Mouse (Mus musculus): ENCODE data around the gene Nkain1. TPM values are rescaled to one million over a fixed set of nuclear protein-coding genes. Genes with fewer than 3 reads are reported as not detected.

Gene Nkain1
- polyA plus RNA-seq, 1 experiment from 2014 or later, result 2.6 TPM

DNA sequence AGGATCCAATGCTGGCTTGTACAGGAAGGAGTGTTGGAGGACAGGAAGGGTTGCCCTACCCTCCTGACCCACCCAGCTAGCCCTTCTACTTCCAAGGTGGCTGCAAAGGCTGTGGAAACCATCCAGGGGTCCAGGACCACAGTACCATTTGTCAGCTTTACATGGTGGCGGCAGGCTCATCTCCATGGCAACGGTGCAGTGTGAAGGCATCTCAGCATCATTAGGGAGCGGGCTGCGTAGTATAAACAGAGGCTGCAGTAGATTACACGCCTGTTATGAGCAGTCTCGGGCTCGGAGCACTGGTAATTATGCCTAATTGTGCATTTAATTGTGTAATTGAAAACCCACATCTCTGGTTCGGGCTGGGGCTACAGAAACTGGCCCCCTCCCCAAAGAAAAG is 10.2 kb downstream of the Nkain1 start:
- H3K27ac ChIP-seq, result no peak overlapping the region
- H3K36me3 ChIP-seq, result peaks cover 4% of the 10 kb centered on the region
- H3K4me2 ChIP-seq (replicated peaks), result no peak overlapping the region
- ATAC-seq (ENCODE audit: low FRiP score, low read depth), result no peak
- H3K9me3 ChIP-seq, result 0 out of 2 replicates have a peak, but pooled peaks cover 4% of the 10 kb centered on the region
- H3K4me1 ChIP-seq, result peaks cover 27% of the 10 kb centered on the region
- no peak overlapping the region for H3K4me3 ChIP-seq
- no peaks in the 10 kb centered on the region for H3K27me3 ChIP-seq
- H3K9ac ChIP-seq, result no peak overlapping the region
- WGBS, result 29% methylated on average over 8 of the region's 8 CpGs

GRCm38 (mm10) chr4:130563260-130563756 is 10.7 kb downstream of the Nkain1 start:
- WGBS, result 92% methylated on average over 9 of the region's 9 CpGs
- no peak for ATAC-seq (ENCODE audit: low FRiP score, low read depth)
- Histone ChIP-seq H3K9ac (no peak overlapping the region), H3K27ac (no peak overlapping the region), H3K36me3 (peaks cover 4% of the 10 kb centered on the region), H3K4me1 (peaks cover 22% of the 10 kb centered on the region), H3K4me2 (replicated peaks) (no peak overlapping the region), H3K4me3 (no peak overlapping the region), H3K9me3 (0 out of 2 replicates have a peak, but pooled peaks cover 4% of the 10 kb centered on the region), H3K27me3 (no peaks in the 10 kb centered on the region)

GRCm38 (mm10) chr4:130560576-130561310 is 13.2 kb downstream of the Nkain1 start:
- Histone ChIP-seq H3K9me3 (no peaks in the 10 kb centered on the region), H3K36me3 (peaks cover 4% of the 10 kb centered on the region), H3K4me1 (peaks cover 17% of the 10 kb centered on the region), H3K27me3 (no peaks in the 10 kb centered on the region), H3K4me2 (replicated peaks) (no peak overlapping the region), H3K27ac (0 out of 2 replicates have a peak overlapping the region, but pooled peaks have one; percentile 10), H3K9ac (no peak overlapping the region; the same call in 1 of the 2 replicates), H3K4me3 (no peak overlapping the region)
- no peak for ATAC-seq (ENCODE audit: low FRiP score, low read depth)
- WGBS, result 40% methylated on average over 11 of the region's 11 CpGs

GRCm38 (mm10) chr4:130559220-130559619 is 14.8 kb downstream of the Nkain1 start:
- WGBS, result 76% methylated on average over 3 of the region's 3 CpGs

DNA sequence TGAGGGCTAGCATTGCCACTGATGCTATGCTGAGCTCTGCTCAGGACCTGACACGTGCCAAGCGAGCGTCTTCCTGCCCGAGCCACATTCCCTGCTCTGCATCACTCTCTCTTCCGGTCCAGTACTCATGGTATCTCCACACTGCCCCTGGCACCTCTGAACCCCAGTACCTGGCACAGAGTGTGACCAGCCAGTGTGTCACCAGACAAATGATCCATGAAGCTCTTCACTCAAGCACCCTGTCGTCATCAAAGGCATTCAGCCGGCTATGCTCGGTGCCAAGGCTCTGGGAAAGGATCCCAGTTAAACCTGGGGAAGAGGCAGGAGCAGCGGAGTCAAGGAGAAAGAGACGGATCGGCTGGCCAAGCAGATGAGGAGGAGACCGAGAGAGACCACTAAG is 16.1 kb downstream of the Nkain1 start:
- no peak for ATAC-seq (ENCODE audit: low FRiP score, low read depth)
- Histone ChIP-seq H3K9me3 (no peaks in the 10 kb centered on the region), H3K27ac (no peak overlapping the region), H3K27me3 (no peaks in the 10 kb centered on the region), H3K36me3 (peaks cover 4% of the 10 kb centered on the region), H3K4me3 (no peak overlapping the region), H3K4me2 (replicated peaks) (no peak overlapping the region), H3K4me1 (peaks cover 21% of the 10 kb centered on the region), H3K9ac (no peak overlapping the region)
- 87% methylated on average over 12 of the region's 12 CpGs for WGBS

More at GRCm38 (mm10) chr4:130559220-130559619, 14.8 kb downstream of the Nkain1 start:
- Histone ChIP-seq H3K4me1 (peaks cover 17% of the 10 kb centered on the region), H3K36me3 (peaks cover 4% of the 10 kb centered on the region), H3K27me3 (no peaks in the 10 kb centered on the region), H3K9ac (no peak overlapping the region), H3K9me3 (no peaks in the 10 kb centered on the region), H3K27ac (no peak overlapping the region), H3K4me2 (replicated peaks) (no peak overlapping the region), H3K4me3 (no peak overlapping the region)
- ATAC-seq (ENCODE audit: low FRiP score, low read depth), result no peak

DNA sequence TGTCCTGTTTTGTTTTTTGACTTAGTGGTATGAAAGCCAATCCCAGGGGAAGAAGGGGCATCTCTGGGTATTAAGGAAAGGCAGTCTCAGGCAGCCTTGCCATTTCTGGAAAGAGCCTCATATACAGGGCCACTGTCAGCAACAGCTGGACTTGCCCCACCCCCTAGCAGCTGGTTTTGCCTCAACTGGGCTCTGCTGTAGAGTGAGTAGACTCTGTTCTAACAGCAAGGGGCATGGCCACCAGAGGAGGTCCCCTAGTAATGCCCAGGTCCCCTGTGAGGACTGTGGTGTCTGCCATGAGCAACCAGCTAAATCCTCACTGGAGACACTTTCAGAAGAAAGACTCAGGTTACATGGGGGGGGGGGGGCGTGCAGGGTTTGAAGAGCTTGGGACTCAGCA is 17.0 kb downstream of the Nkain1 start:
- 58% methylated on average over 1 of the region's 1 CpGs for WGBS
- Histone ChIP-seq H3K9me3 (no peaks in the 10 kb centered on the region), H3K36me3 (peaks cover 4% of the 10 kb centered on the region), H3K4me2 (replicated peaks) (no peak overlapping the region), H3K27ac (no peak overlapping the region), H3K4me3 (no peak overlapping the region), H3K9ac (no peak overlapping the region), H3K4me1 (peaks cover 29% of the 10 kb centered on the region), H3K27me3 (no peaks in the 10 kb centered on the region)
- no peak for ATAC-seq (ENCODE audit: low FRiP score, low read depth)

DNA sequence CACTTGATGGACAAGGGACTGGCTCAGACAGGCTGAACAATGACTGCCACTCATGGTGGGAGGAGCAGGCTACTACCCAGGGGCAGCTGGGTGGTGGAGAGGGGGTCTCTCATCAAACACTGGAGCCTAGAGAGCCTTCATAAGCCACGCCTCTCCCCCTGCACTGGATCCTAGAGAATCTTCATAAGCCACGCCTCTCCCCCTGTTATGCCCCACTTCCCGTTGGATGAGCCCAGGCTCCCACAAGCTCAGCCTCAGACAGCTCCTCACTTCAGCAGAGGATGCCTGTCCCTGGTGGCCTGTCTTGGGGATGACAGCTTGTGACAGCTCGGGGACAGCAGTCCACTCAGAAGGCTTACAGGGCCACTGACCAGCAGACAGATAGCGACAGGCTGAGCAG is 17.7 kb downstream of the Nkain1 start:
- peaks cover 24% of the 10 kb centered on the region for H3K4me1 ChIP-seq
- no peaks in the 10 kb centered on the region for H3K9me3 ChIP-seq
- H3K9ac ChIP-seq, result no peak overlapping the region
- H3K27me3 ChIP-seq, result no peaks in the 10 kb centered on the region
- H3K27ac ChIP-seq, result no peak overlapping the region
- ATAC-seq (ENCODE audit: low FRiP score, low read depth), result 0 out of 2 replicates have a peak, but pooled peaks have one; percentile 15
- no peak overlapping the region for H3K4me3 ChIP-seq
- peaks cover 4% of the 10 kb centered on the region for H3K36me3 ChIP-seq
- no peak overlapping the region for H3K4me2 ChIP-seq (replicated peaks)
- WGBS, result 52% methylated on average over 5 of the region's 5 CpGs

GRCm38 (mm10) chr4:130553121-130553448 is 20.9 kb downstream of the Nkain1 start:
- no peaks in the 10 kb centered on the region for H3K36me3 ChIP-seq
- H3K4me1 ChIP-seq, result peaks cover 15% of the 10 kb centered on the region
- no peak overlapping the region for H3K4me2 ChIP-seq (replicated peaks)
- H3K9ac ChIP-seq, result no peak overlapping the region
- 29% methylated on average over 6 of the region's 6 CpGs for whole genome bisulfite sequencing
- H3K4me3 ChIP-seq, result no peak overlapping the region
- H3K9me3 ChIP-seq, result no peaks in the 10 kb centered on the region
- no peaks in the 10 kb centered on the region for H3K27me3 ChIP-seq
- ATAC-seq (ENCODE audit: low FRiP score, low read depth), result no peak
- no peak overlapping the region for H3K27ac ChIP-seq

DNA sequence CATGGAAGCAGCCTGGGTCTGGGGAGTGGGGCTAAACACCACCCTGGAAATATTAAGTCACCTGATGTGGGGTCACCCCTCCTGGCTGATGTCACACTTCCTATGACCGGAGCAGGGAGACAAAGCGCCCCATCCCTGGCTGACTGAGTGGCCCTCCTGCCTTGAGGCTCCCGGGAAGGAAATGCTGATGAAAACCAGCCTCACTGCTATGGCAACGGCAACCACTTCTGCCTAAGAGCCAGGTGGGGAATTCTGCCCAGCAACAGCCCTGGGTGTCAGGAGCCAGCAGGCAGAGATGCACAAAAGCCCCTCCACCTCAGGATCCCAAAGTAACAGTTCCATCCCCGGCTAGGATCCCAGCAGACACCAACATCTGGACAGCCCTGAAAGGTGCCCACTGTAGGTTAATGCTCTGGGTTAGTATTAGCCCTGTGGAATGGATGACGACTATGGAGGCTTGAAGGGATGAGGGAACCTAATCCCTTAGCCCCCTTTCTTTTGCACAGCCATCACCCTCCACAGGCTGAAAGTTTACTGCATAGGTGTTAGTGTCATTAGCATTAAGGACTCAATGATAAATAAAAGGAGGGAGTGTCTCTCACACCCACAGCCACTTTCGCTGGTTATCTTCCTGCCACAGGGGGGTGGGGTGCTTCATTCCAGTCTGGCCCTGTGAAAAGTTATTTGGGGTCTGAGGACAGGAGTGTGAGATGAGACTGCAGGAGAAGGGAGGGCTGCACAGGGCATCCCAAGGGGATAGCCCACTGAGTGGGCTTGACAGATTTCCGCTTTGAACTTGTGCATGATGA is 21.5 kb downstream of the Nkain1 start:
- ATAC-seq (ENCODE audit: low FRiP score, low read depth), result 0 out of 2 replicates have a peak, but pooled peaks have one; percentile 63
- no peak overlapping the region for H3K4me2 ChIP-seq (replicated peaks)
- 25% methylated on average over 8 of the region's 8 CpGs for WGBS

GRCm38 (mm10) chr4:130550511-130550910 is 23.5 kb downstream of the Nkain1 start:
- H3K27ac ChIP-seq, result no peak overlapping the region
- no peak overlapping the region for H3K4me2 ChIP-seq (replicated peaks)
- 76% methylated on average over 9 of the region's 9 CpGs for WGBS
- no peaks in the 10 kb centered on the region for H3K27me3 ChIP-seq
- no peak overlapping the region for H3K4me3 ChIP-seq
- ATAC-seq (ENCODE audit: low FRiP score, low read depth), result no peak
- peaks cover 28% of the 10 kb centered on the region for H3K4me1 ChIP-seq
- H3K36me3 ChIP-seq, result no peaks in the 10 kb centered on the region
- H3K9me3 ChIP-seq, result no peaks in the 10 kb centered on the region
- no peak overlapping the region for H3K9ac ChIP-seq

More for the DNA sequence above, 21.5 kb downstream of the Nkain1 start:
- Histone ChIP-seq H3K9ac (no peak overlapping the region), H3K27me3 (no peaks in the 10 kb centered on the region), H3K36me3 (no peaks in the 10 kb centered on the region), H3K27ac (no peak overlapping the region; the same call in 1 of the 2 replicates), H3K4me3 (no peak overlapping the region), H3K9me3 (no peaks in the 10 kb centered on the region), H3K4me1 (peaks cover 18% of the 10 kb centered on the region)

DNA sequence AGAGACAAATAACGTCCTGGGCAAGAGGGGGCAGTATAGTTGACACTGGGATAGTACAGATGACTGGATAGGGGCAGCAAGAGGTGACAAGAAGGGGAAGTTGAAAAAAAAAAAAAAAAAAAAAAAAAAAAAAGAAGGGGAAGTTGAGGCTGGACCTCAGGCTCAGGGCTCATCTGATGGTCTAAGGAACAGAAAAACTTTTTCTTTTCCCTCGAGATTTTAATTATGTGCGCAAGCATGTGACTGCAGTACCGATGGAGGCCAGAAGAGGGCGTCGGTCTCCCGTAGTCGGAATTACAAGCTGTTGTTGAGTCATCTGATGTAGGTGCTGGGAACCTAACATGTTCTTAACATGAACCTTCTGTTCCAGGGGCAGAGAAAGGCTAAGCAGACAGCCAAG is 24.8 kb downstream of the Nkain1 start:
- H3K9ac ChIP-seq, result no peak overlapping the region
- WGBS, result 82% methylated on average over 8 of the region's 8 CpGs
- no peak overlapping the region for H3K4me3 ChIP-seq
- no peaks in the 10 kb centered on the region for H3K36me3 ChIP-seq
- no peaks in the 10 kb centered on the region for H3K27me3 ChIP-seq
- ATAC-seq (ENCODE audit: low FRiP score, low read depth), result no peak
- H3K9me3 ChIP-seq, result no peaks in the 10 kb centered on the region
- H3K4me1 ChIP-seq, result peaks cover 34% of the 10 kb centered on the region
- no peak overlapping the region for H3K4me2 ChIP-seq (replicated peaks)
- no peak overlapping the region for H3K27ac ChIP-seq

All from limb, embryonic 13.5 days (tissue).